Mouse (Mus musculus) liver, embryonic 14 days (tissue): ENCODE data around the gene Dupd1. TPM values are rescaled to one million over a fixed set of nuclear protein-coding genes. Genes with fewer than 3 reads are reported as not detected.

Experiments used
- polyA plus RNA-seq: library from polyadenylated mRNA; depleted of rRNA; stranded (reverse); fragments of >200 nt; gene quantifications from 2 replicates; pipeline ENCODE4 v1.2.3, GENCODE M21; 2012; rRNA removed

Gene Dupd1
- not detected in 2 replicates for polyA plus RNA-seq

DNA sequence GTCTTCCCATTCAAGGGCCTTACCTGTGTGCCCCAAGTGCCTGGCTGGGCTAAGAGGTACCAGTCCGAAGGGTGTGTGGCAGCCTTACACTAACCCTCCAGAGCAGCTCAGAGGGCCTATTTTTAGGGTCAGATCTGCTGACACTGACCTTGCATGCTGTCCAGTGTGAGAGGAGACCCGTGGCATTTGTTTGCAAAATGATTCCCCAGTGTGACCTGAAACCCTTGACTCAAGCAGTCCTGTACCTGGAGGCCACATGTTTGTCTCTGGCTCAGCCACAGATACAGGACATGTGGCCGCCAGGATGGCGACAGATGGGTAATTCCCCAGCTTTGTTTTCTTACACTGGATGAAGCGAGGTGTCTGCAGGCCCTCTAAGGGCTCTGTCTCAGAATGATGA lies at the start of gene Dupd1:
Dupd1 (minus strand) TSS at position 91 of the 400 bp plus-strand sequence.

DNA sequence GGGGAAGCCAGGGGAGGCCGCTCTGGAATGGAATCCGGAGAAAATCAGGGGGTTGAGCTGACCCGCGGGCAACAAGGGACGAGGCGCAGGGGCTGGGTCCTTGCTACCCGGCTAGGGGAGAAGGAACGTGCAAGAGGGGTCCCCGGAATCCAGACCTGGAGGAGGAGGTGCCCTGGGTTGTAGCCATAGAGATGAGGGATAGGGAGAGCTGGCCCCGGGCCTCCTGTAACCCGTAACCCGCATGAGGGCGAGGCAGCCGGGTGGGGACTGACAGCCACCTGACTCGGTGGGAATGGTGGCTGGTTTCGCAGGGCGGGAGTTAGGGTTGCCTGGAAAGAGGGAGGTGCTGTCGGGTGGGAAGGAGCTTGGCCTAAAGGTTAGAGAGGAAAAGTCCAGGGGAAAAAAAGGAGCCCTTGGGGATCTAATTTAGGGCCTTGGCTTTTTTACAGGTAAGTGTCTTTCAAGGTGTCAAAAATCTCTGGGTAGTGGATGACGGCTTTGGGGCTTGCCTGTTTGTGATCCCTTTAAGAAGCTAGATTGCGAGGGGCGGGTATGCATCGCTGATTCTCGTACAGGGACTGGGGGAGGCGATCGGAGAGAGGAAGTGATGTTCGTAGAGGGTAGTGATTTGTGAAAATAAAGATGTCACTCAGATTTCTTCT lies 36.6 kb upstream of the Dupd1 start, which contains the start of gene Dusp13:
Dusp13 (minus strand) TSS at position 301 of the 662 bp plus-strand sequence.

DNA sequence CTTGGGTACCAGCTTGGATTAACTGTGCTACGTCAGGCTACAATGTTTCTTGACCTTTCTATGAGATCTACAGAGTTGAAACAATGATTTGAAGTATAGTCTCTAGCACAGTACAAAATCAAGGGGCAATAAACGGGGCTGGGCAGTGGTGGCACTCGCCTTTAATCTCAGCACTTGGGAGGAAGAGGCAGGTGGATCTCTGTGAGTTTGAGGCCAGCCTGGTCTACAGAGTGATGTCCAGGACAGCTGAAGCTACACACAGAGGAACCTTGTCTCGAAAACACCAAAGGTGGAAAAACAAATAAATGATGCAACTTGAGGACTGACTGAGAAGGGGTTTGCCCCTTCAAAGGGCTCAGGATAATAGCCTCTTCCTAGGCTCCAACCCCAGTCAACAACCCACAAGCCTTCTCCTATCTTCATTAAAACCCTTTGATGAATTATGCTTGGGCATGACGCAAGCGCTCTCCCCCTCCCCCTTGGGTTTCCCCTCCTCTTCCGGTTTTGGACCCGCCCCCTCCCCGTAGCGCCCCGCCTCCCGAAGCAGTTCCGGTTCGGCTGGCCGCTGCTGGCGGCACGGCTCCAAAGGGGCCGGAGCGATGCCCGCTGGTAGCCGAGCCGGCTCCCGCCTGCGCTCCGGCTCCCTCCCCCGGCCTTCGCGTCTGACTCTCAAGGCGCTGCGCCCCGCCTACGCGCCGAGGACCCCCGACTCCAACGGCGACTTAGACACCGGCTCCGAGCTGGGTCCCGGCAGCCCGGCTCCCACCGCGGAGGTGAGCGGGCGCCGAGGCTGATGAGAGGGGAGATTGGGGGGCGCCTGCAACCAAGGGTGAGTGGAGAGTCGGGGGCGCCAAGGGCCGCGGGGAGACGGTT lies 35.9 kb upstream of the Dupd1 start, which contains the start of gene Samd8:
Samd8 (plus strand) TSS at position 524 of the 873 bp plus-strand sequence.

Other genes with a start within 250 kb of the Dupd1 start
- 1.4 and 1.5 TPM in 2 replicates for gene Kat6b, start 233.1 kb downstream of the Dupd1 start, polyA plus RNA-seq
- gene Samd8, start 36.0 kb upstream of the Dupd1 start, polyA plus RNA-seq, result 2.4 and 3.1 TPM in 2 replicates
- gene Dusp13, start 36.6 kb upstream of the Dupd1 start, polyA plus RNA-seq, result 0.09 TPM in 1 of 2 replicates, not detected in the other
- 72.0 and 92.5 TPM in 2 replicates for gene Vdac2, start 110.7 kb upstream of the Dupd1 start, polyA plus RNA-seq
- gene Comtd1, start 134.4 kb upstream of the Dupd1 start, polyA plus RNA-seq, result 13.6 and 13.9 TPM in 2 replicates